Mouse (Mus musculus) midbrain, embryonic 11.5 days (tissue): ENCODE measurements at regions not wholly inside any gene's neighbourhood (a gene's known extent, or its start where the extent isn't known, plus 50 kb on each side); places are given as distances from the start of the nearest gene placed in this dataset.

ENCODE experiments used
- ATAC-seq: fragments of 200-750 bp; cut with Nextera tagmentation; 2 replicates; pipeline ENCODE4 v1.8.0; 2017; ENCODE audit warnings: moderate TSS enrichment, moderate library complexity; ENCODE audit not compliant: low FRiP score
- DNase-seq: peaks from one replicate; pipeline ENCODE4 v3.0.0; 2015; ENCODE audit warnings: low spot score; ENCODE audit errors: missing footprints
- H3K27ac ChIP-seq: fragments of 300-500 bp; sonication (generic); 2 replicates; pipeline ENCODE4 v1.5.1; 2014; ENCODE audit warnings: low read depth, low read length
- H3K27me3 ChIP-seq: fragments of 300-500 bp; sonication (generic); 2 replicates; pipeline ENCODE4 v1.6.1; 2014; ENCODE audit warnings: mild to moderate bottlenecking, low read length, moderate library complexity, mixed read lengths; ENCODE audit not compliant: control insufficient read depth, insufficient read depth
- H3K36me3 ChIP-seq: fragments of 300-500 bp; sonication (generic); 2 replicates; pipeline ENCODE4 v1.6.1; 2014; ENCODE audit warnings: mild to moderate bottlenecking, low read length, moderate library complexity, mixed read lengths; ENCODE audit not compliant: control insufficient read depth, insufficient read depth
- H3K4me1 ChIP-seq: fragments of 300-500 bp; sonication (generic); 2 replicates; pipeline ENCODE4 v1.6.1; 2014; ENCODE audit warnings: low read length; ENCODE audit not compliant: control insufficient read depth, insufficient read depth
- H3K4me2 ChIP-seq: fragments of 300-500 bp; sonication (generic); 2 replicates; pipeline ENCODE4 v1.6.1; 2014; ENCODE audit warnings: mild to moderate bottlenecking, moderate library complexity
- H3K4me3 ChIP-seq: fragments of 300-500 bp; sonication (generic); 2 replicates; pipeline ENCODE4 v1.5.1; 2014; ENCODE audit warnings: low read depth, low read length
- H3K9ac ChIP-seq: fragments of 300-500 bp; sonication (generic); 2 replicates; pipeline ENCODE4 v1.6.1; 2014; ENCODE audit warnings: low read length
- H3K9me3 ChIP-seq: fragments of 300-500 bp; sonication (generic); 2 replicates; pipeline ENCODE4 v1.6.1; 2016; ENCODE audit warnings: low read length; ENCODE audit not compliant: control insufficient read depth
- WGBS: fragments of 180-500 bp; shearing (Covaris S2); extraction: QIAGEN DNeasy Blood & Tissue Kit; methylation state at CpG from one replicate; pipeline ENCODE4 v1.1.7; 2014; 5-methylcytosine and 5-hydroxymethylcytosine counted together

GRCm38 (mm10) chr9:86170756-86171155, 294.0 kb downstream of the Ube2cbp start:
- Histone ChIP-seq H3K36me3 (no peaks in the 10 kb centered on the region), H3K9ac (no peak overlapping the region), H3K27me3 (no peaks in the 10 kb centered on the region), H3K27ac (no peak overlapping the region), H3K4me2 (no peak overlapping the region), H3K4me3 (no peak overlapping the region), H3K4me1 (peaks cover 4% of the 10 kb centered on the region), H3K9me3 (no peaks in the 10 kb centered on the region)
- DNase-seq (no peak), ATAC-seq (no peak)
- WGBS, result 94% methylated on average over 2 of the region's 2 CpGs

DNA sequence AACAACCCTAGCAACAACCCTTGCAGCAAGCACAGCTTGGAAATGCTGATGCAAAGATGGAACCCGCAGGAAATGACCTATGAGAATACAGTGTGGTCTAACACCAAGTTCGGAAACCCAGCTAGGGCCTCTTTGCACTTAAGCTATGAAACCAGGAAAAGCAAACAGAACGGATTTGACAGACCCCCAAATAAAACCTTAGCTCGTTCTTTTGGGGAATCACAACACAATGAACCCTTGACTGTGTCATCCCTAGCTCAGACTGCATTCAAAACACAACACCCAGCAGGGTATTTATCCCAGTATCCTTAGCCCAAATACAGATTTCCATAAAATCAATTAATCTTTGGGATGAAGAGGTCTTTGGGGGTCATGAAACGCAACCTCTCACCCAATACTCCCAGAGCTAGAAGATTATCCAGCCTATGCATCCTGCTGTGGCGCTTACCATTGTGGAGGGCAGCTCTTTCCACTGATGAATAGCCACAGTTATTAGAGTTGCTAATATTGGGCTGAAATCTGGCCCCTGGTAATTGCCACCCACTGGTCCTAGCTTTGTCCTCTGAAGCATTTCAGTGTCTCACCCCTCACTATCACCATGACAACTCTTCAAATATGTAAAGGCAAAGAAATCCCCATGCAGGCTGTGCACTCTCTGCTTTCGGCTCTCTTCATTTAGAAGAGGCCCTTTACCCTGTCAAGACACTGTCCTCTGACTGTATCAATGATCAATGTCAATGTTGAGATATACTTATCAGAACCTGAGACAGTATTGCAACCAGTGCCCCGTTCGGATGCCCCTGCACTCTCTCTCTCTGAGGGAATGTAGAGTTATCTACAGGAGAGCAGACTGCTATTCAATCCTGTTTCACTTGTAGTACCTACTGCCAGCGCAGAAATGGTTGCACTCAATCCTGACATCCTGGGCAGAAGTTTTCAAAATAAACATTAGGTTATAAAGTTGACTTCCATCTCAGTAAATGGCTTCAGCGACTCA, 277.7 kb downstream of the Ube2cbp start:
- Histone ChIP-seq H3K4me3 (no peak overlapping the region), H3K27ac (peak overlapping the region; percentile 61; the same call in 1 of the 2 replicates), H3K36me3 (no peaks in the 10 kb centered on the region), H3K9me3 (no peaks in the 10 kb centered on the region), H3K4me2 (peak overlapping the region; percentile 13; the same call in 1 of the 2 replicates), H3K9ac (no peak overlapping the region), H3K4me1 (peaks cover 32% of the 10 kb centered on the region), H3K27me3 (no peaks in the 10 kb centered on the region)
- WGBS, result 14% methylated on average over 11 of the region's 11 CpGs
- ATAC-seq (peak; percentile 94), DNase-seq (peak; percentile 93)

DNA sequence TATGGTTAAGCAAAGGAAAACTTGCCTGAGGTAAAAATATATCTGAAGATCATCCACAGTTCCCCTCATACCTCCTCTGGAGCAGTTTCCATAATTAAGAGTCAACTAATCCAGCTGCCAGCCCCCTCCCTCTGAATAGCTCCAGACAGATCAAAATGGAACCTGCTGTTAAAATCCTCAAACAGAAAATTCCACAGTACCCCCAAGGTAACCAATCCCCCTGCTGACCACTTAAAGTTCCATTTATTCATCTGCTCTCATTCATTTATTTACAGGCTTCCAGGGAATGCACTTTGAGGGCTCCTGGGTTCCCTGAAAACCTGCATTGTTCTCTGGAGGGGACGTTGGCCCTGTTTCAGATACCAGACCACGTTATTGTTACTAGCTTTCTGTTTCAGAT, 275.9 kb downstream of the Ube2cbp start:
- H3K4me2 ChIP-seq, result no peak overlapping the region
- no peak overlapping the region for H3K4me3 ChIP-seq
- ATAC-seq (no peak), DNase-seq (peak; percentile 90)
- H3K9me3 ChIP-seq, result no peaks in the 10 kb centered on the region
- 5% methylated on average over 2 of the region's 2 CpGs for WGBS
- H3K27me3 ChIP-seq, result no peaks in the 10 kb centered on the region
- H3K4me1 ChIP-seq, result peaks cover 32% of the 10 kb centered on the region
- H3K9ac ChIP-seq, result no peak overlapping the region
- H3K36me3 ChIP-seq, result no peaks in the 10 kb centered on the region
- peak overlapping the region; percentile 36; the same call in 1 of the 2 replicates for H3K27ac ChIP-seq

DNA sequence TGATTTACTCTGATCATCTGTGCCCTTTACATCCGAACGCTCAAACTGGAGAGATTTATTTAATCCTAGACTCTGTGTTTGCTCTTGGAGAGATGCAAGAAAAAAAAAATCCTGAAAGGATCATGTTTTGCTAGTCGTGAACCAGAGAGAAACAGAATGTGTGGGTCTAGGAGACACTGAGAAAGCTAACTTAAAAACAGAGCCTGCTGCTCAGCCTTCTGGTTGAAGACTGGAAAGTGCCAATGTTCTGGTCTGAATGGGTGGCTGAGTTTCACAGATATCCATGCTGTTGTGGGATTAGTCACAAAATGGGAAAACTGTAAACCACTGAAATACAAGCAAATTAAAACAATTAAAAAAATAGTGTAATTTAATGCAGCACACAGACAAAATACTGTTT, 259.7 kb downstream of the Ube2cbp start:
- no peak overlapping the region for H3K9ac ChIP-seq
- H3K27ac ChIP-seq, result no peak overlapping the region
- DNase-seq, result no peak
- no peaks in the 10 kb centered on the region for H3K27me3 ChIP-seq
- 79% methylated on average over 3 of the region's 3 CpGs for WGBS
- H3K36me3 ChIP-seq, result no peaks in the 10 kb centered on the region
- H3K4me1 ChIP-seq, result no peaks in the 10 kb centered on the region
- H3K4me2 ChIP-seq, result no peak overlapping the region
- H3K9me3 ChIP-seq, result no peaks in the 10 kb centered on the region
- no peak overlapping the region for H3K4me3 ChIP-seq
- no peak for ATAC-seq

DNA sequence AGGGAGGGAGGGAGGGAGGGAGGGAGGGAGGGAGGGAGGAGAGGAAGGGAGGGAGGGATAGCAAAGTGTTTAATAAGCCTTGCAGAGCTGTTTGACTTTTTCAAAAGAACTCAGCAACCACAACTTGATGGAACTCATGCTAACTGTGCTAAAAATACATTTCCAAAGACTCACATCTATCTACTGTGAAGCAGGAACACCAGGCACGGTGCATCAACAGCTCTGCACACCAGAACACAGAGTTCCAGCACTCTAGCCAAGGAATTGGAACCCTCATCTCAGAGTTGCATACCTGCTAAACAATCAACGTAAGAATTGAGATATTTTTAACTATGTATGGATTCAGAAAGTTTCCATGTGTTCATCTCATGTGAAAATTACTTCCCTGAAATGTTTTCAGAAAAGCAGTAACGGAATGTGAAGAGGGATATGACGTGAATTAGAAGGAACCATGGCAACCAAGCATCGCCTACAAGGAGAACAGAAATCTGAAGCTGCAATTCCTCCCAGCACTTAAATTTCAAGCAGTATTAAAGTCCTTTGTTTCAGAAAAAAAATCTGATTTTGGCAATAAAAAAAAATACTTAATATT, 256.3 kb downstream of the Ube2cbp start:
- Histone ChIP-seq H3K9me3 (no peaks in the 10 kb centered on the region), H3K4me2 (no peak overlapping the region), H3K9ac (no peak overlapping the region), H3K36me3 (no peaks in the 10 kb centered on the region), H3K4me1 (no peaks in the 10 kb centered on the region), H3K27ac (no peak overlapping the region), H3K4me3 (no peak overlapping the region), H3K27me3 (no peaks in the 10 kb centered on the region)
- ATAC-seq (no peak), DNase-seq (no peak)
- 82% methylated on average over 5 of the region's 5 CpGs for WGBS

DNA sequence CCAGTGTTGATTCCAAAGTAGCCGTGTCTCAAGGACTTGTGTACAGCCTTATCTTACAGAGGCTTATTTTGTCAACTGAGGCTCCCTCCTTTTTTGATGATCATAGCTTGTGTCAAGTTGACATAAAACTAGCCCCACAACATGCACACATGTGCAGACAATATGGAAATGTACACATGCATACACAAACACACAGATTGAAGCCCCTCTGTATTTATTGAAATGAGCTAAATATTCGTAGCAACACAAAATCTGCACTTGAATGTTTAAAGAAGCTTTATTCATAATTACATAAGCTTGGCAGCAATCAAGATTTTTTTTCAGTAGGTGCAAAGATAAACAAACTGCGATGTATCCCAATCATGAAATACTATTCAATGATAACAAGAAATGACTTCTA, 253.5 kb downstream of the Ube2cbp start:
- no peaks in the 10 kb centered on the region for H3K27me3 ChIP-seq
- 93% methylated on average over 3 of the region's 3 CpGs for WGBS
- no peak overlapping the region for H3K27ac ChIP-seq
- no peak overlapping the region for H3K9ac ChIP-seq
- H3K4me1 ChIP-seq, result no peaks in the 10 kb centered on the region
- no peak overlapping the region for H3K4me3 ChIP-seq
- H3K36me3 ChIP-seq, result no peaks in the 10 kb centered on the region
- DNase-seq (no peak), ATAC-seq (no peak)
- H3K4me2 ChIP-seq, result no peak overlapping the region
- no peaks in the 10 kb centered on the region for H3K9me3 ChIP-seq

DNA sequence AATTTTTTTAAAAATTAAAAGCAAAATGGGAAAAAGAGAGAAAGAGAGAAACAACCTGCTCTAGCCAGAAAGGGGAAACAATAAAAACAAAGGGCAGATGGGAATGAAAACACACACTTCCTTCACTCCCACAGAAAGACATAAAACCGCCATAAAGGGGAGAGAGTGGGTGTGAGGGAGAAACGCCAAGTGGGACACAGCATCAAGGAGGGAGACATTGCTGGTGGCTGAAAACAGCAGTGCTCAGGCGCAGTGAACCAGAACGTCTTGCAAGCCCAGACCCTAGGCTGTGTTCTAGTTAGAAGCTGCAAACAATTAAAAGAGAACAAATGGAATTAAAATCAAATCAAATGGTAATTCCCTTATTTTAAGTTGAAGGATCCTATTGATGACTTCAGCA, 245.1 kb downstream of the Ube2cbp start:
- no peak overlapping the region for H3K9ac ChIP-seq
- ATAC-seq (no peak), DNase-seq (no peak)
- no peak overlapping the region for H3K27ac ChIP-seq
- no peaks in the 10 kb centered on the region for H3K9me3 ChIP-seq
- H3K4me1 ChIP-seq, result no peaks in the 10 kb centered on the region
- no peaks in the 10 kb centered on the region for H3K27me3 ChIP-seq
- no peaks in the 10 kb centered on the region for H3K36me3 ChIP-seq
- 87% methylated on average over 4 of the region's 4 CpGs for WGBS
- H3K4me3 ChIP-seq, result no peak overlapping the region
- no peak overlapping the region for H3K4me2 ChIP-seq

- no peaks in the 10 kb centered on the region for H3K9me3 ChIP-seq
- H3K4me3 ChIP-seq, result no peak overlapping the region
- H3K27me3 ChIP-seq, result no peaks in the 10 kb centered on the region
- 75% methylated on average over 3 of the region's 3 CpGs for WGBS
- no peaks in the 10 kb centered on the region for H3K36me3 ChIP-seq
- DNase-seq (no peak), ATAC-seq (no peak)
- no peaks in the 10 kb centered on the region for H3K4me1 ChIP-seq
- no peak overlapping the region for H3K27ac ChIP-seq
- no peak overlapping the region for H3K9ac ChIP-seq
- no peak overlapping the region for H3K4me2 ChIP-seq
Observed at GRCm38 (mm10) chr9:86224530-86224929, 240.2 kb downstream of the Ube2cbp start.

GRCm38 (mm10) chr9:86230673-86231350, 233.9 kb downstream of the Ube2cbp start:
- Histone ChIP-seq H3K4me3 (no peak overlapping the region), H3K27me3 (no peaks in the 10 kb centered on the region), H3K4me1 (peaks cover 12% of the 10 kb centered on the region), H3K36me3 (no peaks in the 10 kb centered on the region), H3K27ac (no peak overlapping the region), H3K9ac (no peak overlapping the region), H3K4me2 (no peak overlapping the region), H3K9me3 (no peaks in the 10 kb centered on the region)
- WGBS, result 6% methylated on average over 7 of the region's 7 CpGs
- peak; percentile 88 for DNase-seq
- peak; percentile 77 for ATAC-seq
